Mouse (Mus musculus): ENCODE measurements around the gene Crxos. TPM values are rescaled to one million over a fixed set of nuclear protein-coding genes. Genes with fewer than 3 reads are reported as not detected.
"Not testable (repeated sequence)": the region's sequence is repeated elsewhere in the genome, so short reads cannot be mapped to it uniquely, and the experiment has no call there.

Crxos gene
- polyA plus RNA-seq, 1 experiment from 2014 or later = 0.51 TPM

- Histone ChIP-seq H3K4me3 (no peak overlapping the region), H3K27me3 (no peaks in the 10 kb centered on the region), H3K9me3 (no peaks in the 10 kb centered on the region), H3K4me2 (replicated peaks) (no peak overlapping the region), H3K27ac (replicated peaks) (no peak overlapping the region), H3K9ac (replicated peaks) (no peak overlapping the region), H3K36me3 (no peaks in the 10 kb centered on the region), H3K4me1 (0 out of 2 replicates have a peak, but pooled peaks cover 2% of the 10 kb centered on the region)
- WGBS = 79% methylated on average over 8 of the region's 8 CpGs
- ATAC-seq (ENCODE audit: low FRiP score, low read depth) = no peak
Measured at GRCm38 (mm10) chr7:15907971-15908590, 25.7 kb downstream of the Crxos start.

GRCm38 (mm10) chr7:15910521-15910920 is 28.1 kb downstream of the Crxos start:
- 85% methylated on average over 5 of the region's 5 CpGs for WGBS

DNA sequence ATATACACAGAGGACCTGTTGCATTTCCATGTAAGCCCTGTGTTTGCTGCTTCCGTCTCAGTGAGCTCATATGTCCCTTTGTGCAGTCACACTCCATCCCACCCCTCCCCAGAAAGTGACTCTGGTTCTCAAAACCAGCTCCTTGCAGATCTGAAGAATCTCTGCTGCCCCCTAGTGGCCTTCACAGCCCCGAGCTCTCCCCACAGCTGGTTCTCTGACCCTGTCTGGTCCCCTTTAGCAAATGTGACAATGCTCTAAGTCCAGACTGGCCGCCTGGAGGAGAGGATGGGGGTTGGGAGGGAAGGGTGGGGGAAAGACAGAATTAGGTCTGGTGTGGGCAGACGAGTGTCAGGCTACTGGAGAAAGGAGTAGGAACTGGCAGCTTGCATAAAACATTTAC is 29.8 kb downstream of the Crxos start:
- WGBS = 0% methylated on average over 4 of the region's 4 CpGs
- peaks cover 10% of the 10 kb centered on the region for H3K36me3 ChIP-seq
- no peak overlapping the region for H3K9ac ChIP-seq (replicated peaks)
- peak; percentile 81 for ATAC-seq (ENCODE audit: low FRiP score, low read depth)
- no peaks in the 10 kb centered on the region for H3K27me3 ChIP-seq
- H3K4me2 ChIP-seq (replicated peaks) = no peak overlapping the region
- no peak overlapping the region for H3K4me3 ChIP-seq
- no peak overlapping the region for H3K27ac ChIP-seq (replicated peaks)
- 0 out of 2 replicates have a peak, but pooled peaks cover 2% of the 10 kb centered on the region for H3K4me1 ChIP-seq
- no peaks in the 10 kb centered on the region for H3K9me3 ChIP-seq

More at GRCm38 (mm10) chr7:15910521-15910920, 28.1 kb downstream of the Crxos start:
- Histone ChIP-seq H3K27me3 (no peaks in the 10 kb centered on the region), H3K4me1 (0 out of 2 replicates have a peak, but pooled peaks cover 2% of the 10 kb centered on the region), H3K36me3 (no peaks in the 10 kb centered on the region), H3K9me3 (no peaks in the 10 kb centered on the region), H3K4me3 (no peak overlapping the region), H3K9ac (replicated peaks) (no peak overlapping the region), H3K4me2 (replicated peaks) (no peak overlapping the region), H3K27ac (replicated peaks) (no peak overlapping the region)
- no peak for ATAC-seq (ENCODE audit: low FRiP score, low read depth)

DNA sequence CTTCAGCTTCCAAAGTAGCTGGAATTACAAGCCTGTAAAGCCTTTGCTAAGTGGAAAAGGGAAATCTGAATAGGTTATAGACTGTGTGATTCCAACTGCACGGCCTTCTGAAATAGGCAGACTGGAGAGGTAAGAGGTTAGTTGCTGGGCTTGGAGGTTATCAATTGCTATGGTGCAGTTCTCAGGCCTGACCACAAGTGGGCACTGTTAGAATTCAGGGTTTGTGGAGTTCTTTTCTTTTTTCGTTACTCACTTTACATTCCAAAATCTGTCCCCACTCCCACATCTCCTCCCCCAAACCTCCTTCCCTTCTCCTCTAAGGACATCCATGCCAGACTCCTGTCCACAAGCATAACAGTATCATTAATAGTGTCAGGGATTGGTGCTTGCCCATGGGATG is 31.8 kb downstream of the Crxos start:
- Histone ChIP-seq H3K4me3 (no peak overlapping the region), H3K4me1 (0 out of 2 replicates have a peak, but pooled peaks cover 2% of the 10 kb centered on the region), H3K27ac (replicated peaks) (no peak overlapping the region), H3K27me3 (no peaks in the 10 kb centered on the region), H3K9me3 (no peaks in the 10 kb centered on the region), H3K9ac (replicated peaks) (no peak overlapping the region), H3K4me2 (replicated peaks) (no peak overlapping the region), H3K36me3 (peaks cover 28% of the 10 kb centered on the region)
- ATAC-seq (ENCODE audit: low FRiP score, low read depth) = no peak
- 44% methylated on average over 2 of the region's 2 CpGs for WGBS

DNA sequence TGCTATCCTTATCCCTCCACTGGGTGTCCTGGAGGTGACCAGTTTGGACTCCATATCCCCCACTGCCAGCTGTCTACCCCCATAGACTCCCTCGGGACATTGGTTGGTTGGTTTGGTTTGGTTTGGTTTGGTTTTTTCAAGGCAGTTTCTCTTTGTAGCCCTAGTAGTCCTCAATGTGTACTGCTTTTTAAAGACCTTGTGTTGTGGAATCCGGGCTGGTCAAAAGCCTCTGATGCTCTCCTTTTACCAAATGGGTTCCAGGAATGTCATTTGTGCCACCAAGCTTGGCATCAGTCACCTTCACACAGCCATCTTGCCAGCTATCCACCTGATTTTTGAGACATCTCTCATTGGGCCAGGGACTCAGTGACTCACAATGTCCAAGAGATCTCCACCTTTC is 32.3 kb downstream of the Crxos start:
- Histone ChIP-seq H3K27me3 (no peaks in the 10 kb centered on the region), H3K9ac (replicated peaks) (no peak overlapping the region), H3K4me1 (0 out of 2 replicates have a peak, but pooled peaks cover 2% of the 10 kb centered on the region), H3K4me2 (replicated peaks) (no peak overlapping the region), H3K36me3 (peaks cover 33% of the 10 kb centered on the region), H3K9me3 (no peaks in the 10 kb centered on the region), H3K27ac (replicated peaks) (no peak overlapping the region), H3K4me3 (no peak overlapping the region)
- 92% methylated on average over 2 of the region's 2 CpGs for WGBS
- no peak for ATAC-seq (ENCODE audit: low FRiP score, low read depth)

DNA sequence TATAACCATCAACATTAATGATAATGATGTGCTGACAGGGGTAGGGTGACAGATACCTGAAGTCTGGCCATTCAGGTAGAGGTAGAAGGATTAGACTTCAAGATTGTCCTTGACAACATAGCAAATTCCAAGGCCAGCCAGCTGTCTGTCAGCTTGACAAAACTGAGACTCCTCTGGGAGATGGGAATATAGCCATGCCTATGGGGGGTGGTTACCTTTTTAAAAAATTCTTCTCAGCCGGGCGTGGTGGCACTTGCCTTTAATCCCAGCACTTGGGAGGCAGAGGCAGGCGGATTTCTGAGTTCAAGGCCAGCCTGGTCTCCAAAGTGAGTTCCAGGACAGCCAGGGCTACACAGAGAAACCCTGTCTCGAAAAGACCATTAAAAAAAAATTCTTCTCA is 33.3 kb downstream of the Crxos start:
- whole genome bisulfite sequencing = 84% methylated on average over 4 of the region's 4 CpGs
- ATAC-seq (ENCODE audit: low FRiP score, low read depth); H3K9ac ChIP-seq (replicated peaks); H3K9me3 ChIP-seq; H3K27me3 ChIP-seq; H3K4me2 ChIP-seq (replicated peaks); H3K4me3 ChIP-seq; H3K27ac ChIP-seq (replicated peaks): not testable (repeated sequence)
- Histone ChIP-seq H3K4me1 (peaks cover 11% of the 10 kb centered on the region), H3K36me3 (peaks cover 40% of the 10 kb centered on the region)

DNA sequence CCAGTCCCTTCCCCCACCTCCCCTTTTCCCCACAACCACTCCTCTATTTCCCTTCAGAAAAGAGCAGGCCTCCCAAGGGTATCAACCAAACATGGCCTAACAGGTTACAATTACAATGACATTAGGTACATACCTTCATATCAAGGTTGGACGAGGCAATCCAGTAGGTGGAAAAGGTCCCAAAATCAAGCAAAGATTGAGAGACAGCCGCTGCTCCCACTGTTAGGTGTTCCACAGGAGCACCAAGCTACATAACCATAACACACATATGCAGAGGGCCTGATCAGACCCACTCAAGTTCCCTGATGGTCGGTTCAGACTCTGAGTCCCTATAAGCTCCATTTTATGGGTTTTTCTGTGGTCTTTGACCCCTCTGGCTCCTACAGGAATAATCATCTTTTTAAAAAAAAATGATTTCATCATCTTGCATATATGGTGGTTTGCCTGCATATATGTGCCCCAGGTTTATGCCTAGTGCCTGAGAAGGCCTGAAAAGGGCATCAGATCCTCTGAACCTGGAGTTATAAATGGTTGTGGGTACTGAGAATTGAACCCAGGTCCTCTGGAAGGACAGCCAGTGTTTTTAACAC is 33.8 kb downstream of the Crxos start:
- Histone ChIP-seq H3K4me2 (replicated peaks) (no peak overlapping the region), H3K9me3 (no peaks in the 10 kb centered on the region), H3K36me3 (peaks cover 40% of the 10 kb centered on the region), H3K4me1 (peaks cover 16% of the 10 kb centered on the region), H3K27ac (replicated peaks) (no peak overlapping the region), H3K27me3 (no peaks in the 10 kb centered on the region), H3K9ac (replicated peaks) (no peak overlapping the region), H3K4me3 (no peak overlapping the region)
- no peak for ATAC-seq (ENCODE audit: low FRiP score, low read depth)
- 81% methylated on average over 3 of the region's 3 CpGs for WGBS

DNA sequence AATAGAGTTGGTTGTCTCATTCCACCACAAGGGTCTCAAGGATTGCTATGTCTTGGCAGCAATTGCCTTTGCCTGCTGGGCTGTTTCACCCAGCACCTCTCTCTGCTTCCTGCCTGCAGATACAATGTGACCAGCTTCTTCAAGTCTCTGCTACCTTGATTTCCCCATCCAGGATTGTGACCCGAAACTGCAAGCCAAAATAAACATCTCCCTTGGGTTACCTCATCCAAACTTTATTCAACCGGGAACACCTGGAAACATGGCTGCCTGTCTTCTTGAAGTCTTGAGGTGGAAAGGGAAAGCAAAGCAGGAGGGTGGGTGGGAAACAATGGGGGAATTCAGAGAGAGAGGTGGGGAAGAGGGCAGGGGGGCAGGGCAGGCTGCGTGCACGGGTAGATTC is 34.6 kb downstream of the Crxos start:
- H3K36me3 ChIP-seq = peaks cover 40% of the 10 kb centered on the region
- 83% methylated on average over 4 of the region's 4 CpGs for WGBS

DNA sequence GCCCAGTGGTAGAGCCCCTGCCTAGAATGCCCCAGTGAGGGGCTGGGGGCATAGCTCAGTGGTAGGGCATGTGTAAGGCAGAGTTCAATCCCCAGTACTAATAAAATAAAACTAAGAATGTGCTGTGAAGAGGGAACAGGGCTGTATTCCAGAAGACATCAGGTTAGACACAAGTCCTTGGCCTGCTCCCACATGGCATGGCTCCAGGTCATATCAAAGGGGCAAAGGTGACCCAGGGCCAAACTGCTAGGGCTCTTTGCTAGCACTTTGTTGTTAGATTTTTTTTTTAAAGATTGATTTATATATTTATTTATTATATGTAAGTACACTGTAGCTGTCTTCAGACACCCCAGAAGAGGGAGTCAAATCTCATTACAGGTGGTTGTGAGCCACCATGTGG is 36.0 kb downstream of the Crxos start:
- H3K27ac ChIP-seq (replicated peaks) = no peak overlapping the region
- H3K27me3 ChIP-seq = no peaks in the 10 kb centered on the region
- no peak for ATAC-seq (ENCODE audit: low FRiP score, low read depth)

More for the DNA sequence above, 34.6 kb downstream of the Crxos start:
- no peak overlapping the region for H3K9ac ChIP-seq (replicated peaks)
- no peak overlapping the region for H3K27ac ChIP-seq (replicated peaks)
- peaks cover 18% of the 10 kb centered on the region for H3K4me1 ChIP-seq
- H3K4me2 ChIP-seq (replicated peaks) = no peak overlapping the region
- H3K9me3 ChIP-seq = no peaks in the 10 kb centered on the region
- no peak for ATAC-seq (ENCODE audit: low FRiP score, low read depth)
- H3K27me3 ChIP-seq = no peaks in the 10 kb centered on the region
- H3K4me3 ChIP-seq = no peak overlapping the region

DNA sequence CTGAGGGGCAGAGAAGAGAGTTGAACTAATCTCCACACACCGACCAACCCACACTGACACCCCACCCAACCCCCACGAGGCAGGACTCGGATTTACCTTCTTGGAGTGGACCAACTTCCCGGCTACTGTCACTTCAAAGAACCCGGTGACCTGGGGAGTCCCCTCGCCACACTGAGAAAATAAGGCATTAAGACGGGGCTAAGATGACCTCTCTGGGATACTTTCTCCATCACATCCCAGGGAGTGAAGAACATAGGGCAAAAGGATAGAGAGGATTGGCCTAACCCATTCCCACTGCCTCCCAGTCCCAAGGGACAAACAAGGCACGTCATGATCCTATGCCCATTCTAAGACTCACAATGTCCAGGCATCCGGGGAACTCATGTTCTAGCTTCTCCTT is 37.5 kb downstream of the Crxos start:
- peak overlapping the region; percentile 76; the same call in 1 of the 2 replicates for H3K4me3 ChIP-seq
- 96% methylated on average over 9 of the region's 9 CpGs for WGBS
- ATAC-seq (ENCODE audit: low FRiP score, low read depth) = no peak

More for the DNA sequence above, 36.0 kb downstream of the Crxos start:
- Histone ChIP-seq H3K4me2 (replicated peaks) (no peak overlapping the region), H3K4me3 (no peak overlapping the region), H3K9me3 (no peaks in the 10 kb centered on the region), H3K36me3 (peaks cover 40% of the 10 kb centered on the region), H3K4me1 (peaks cover 20% of the 10 kb centered on the region), H3K9ac (replicated peaks) (no peak overlapping the region)

GRCm38 (mm10) chr7:15920645-15921190 is 38.3 kb downstream of the Crxos start:
- peaks cover 20% of the 10 kb centered on the region for H3K4me1 ChIP-seq
- 93% methylated on average over 6 of the region's 6 CpGs for WGBS

More for the DNA sequence above, 37.5 kb downstream of the Crxos start:
- Histone ChIP-seq H3K27ac (replicated peaks) (no peak overlapping the region), H3K27me3 (no peaks in the 10 kb centered on the region; the same call in 1 of the 2 replicates), H3K4me1 (peaks cover 20% of the 10 kb centered on the region), H3K36me3 (peaks cover 40% of the 10 kb centered on the region), H3K9ac (replicated peaks) (0 out of 2 replicates have a peak overlapping the region, but pooled peaks have one; percentile 83), H3K4me2 (replicated peaks) (peak overlapping the region; percentile 92), H3K9me3 (no peaks in the 10 kb centered on the region)

GRCm38 (mm10) chr7:15921796-15922195 is 39.4 kb downstream of the Crxos start:
- Histone ChIP-seq H3K36me3 (peaks cover 34% of the 10 kb centered on the region), H3K9ac (replicated peaks) (peak overlapping the region; percentile 83), H3K4me1 (peaks cover 20% of the 10 kb centered on the region), H3K27ac (replicated peaks) (peak overlapping the region; percentile 73), H3K9me3 (no peaks in the 10 kb centered on the region), H3K27me3 (no peaks in the 10 kb centered on the region; the same call in 1 of the 2 replicates), H3K4me3 (peak overlapping the region; percentile 76), H3K4me2 (replicated peaks) (peak overlapping the region; percentile 92)
- WGBS = under 1% methylated on average over 10 of the region's 10 CpGs
- peak; percentile 73 for ATAC-seq (ENCODE audit: low FRiP score, low read depth)

More at GRCm38 (mm10) chr7:15920645-15921190, 38.3 kb downstream of the Crxos start:
- H3K36me3 ChIP-seq = peaks cover 40% of the 10 kb centered on the region
- H3K4me2 ChIP-seq (replicated peaks) = peak overlapping the region; percentile 92
- H3K9me3 ChIP-seq = no peaks in the 10 kb centered on the region
- H3K27me3 ChIP-seq = no peaks in the 10 kb centered on the region; the same call in 1 of the 2 replicates
- H3K4me3 ChIP-seq = peak overlapping the region; percentile 76
- peak overlapping the region; percentile 83 for H3K9ac ChIP-seq (replicated peaks)
- no peak for ATAC-seq (ENCODE audit: low FRiP score, low read depth)
- H3K27ac ChIP-seq (replicated peaks) = no peak overlapping the region

Measured in midbrain, embryonic 12.5 days (tissue).